Mouse (Mus musculus) embryonic fibroblast, embryonic 13.5 days (primary cell): ENCODE results near the gene Gm6993. TPM values are rescaled to one million over a fixed set of nuclear protein-coding genes. Genes with fewer than 3 reads are reported as not detected.

Source experiments
- H3K27ac ChIP-seq: 2 replicates; pipeline ENCODE4 v1.5.1; 2012; ENCODE audit warnings: low read length, control low read depth, inconsistent platforms; ENCODE audit not compliant: insufficient read depth
- H3K4me1 ChIP-seq: 2 replicates; pipeline ENCODE4 v1.6.1; 2011; ENCODE audit warnings: low read length; ENCODE audit not compliant: control insufficient read depth, insufficient read depth
- H3K4me3 ChIP-seq: 2 replicates; pipeline ENCODE4 v1.5.1; 2011; ENCODE audit warnings: mild to moderate bottlenecking, control low read depth, low read length; ENCODE audit not compliant: insufficient read depth
- CTCF ChIP-seq: IDR thresholded peaks from 2 replicates; pipeline ENCODE4 v1.5.1; 2011; ENCODE audit warnings: mild to moderate bottlenecking, control low read depth, low read length, moderate library complexity, borderline replicate concordance; ENCODE audit not compliant: insufficient read depth
- POLR2A ChIP-seq: IDR thresholded peaks from 2 replicates; pipeline ENCODE4 v1.6.1; 2011; ENCODE audit warnings: low read depth, mild to moderate bottlenecking, control low read depth, low read length, moderate library complexity
- polyA plus RNA-seq: library from polyadenylated mRNA; stranded (reverse); fragments of >200 nt; gene quantifications from 2 replicates; pipeline ENCODE4 v1.2.4, GENCODE M21; 2011; ENCODE audit warnings: low read depth; ENCODE audit not compliant: missing spikeins, insufficient read length

The Gm6993 gene
- polyA plus RNA-seq, 1 experiment = not detected

DNA sequence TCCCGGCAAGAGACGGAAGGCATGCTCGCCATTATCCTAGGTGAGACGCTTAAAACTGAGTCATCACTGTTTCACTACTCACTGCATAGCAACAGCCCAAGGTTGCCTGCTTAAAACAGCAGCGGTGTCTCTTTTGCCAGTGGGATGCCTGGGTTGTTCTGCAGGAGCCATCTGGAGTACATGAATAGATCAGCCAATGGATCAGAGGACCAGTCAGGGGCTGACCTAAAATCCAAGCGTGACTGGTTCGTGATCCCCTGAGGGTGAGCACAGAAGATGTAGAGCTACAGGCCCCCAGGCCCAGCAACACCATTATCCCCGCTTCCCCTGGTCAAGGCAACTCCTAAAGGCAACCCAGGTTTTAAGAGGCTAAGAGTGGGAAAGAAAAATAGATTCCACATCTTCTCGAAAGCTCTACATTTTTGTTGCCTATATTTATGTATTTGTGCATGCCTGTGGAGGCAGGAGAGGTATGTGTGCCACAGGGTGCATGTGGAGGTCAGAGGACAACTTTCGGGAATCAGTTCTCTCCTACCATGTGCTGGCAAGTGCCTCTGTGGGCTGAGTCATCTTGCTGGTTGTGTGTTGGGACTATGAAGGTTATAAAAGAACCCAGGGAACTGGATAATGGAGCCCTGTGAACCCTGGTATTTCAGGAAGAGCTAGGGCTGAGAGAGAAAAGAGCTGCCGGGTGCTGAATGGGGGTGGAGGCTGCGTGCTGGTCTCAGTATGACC, 3.5 kb upstream of the Gm6993 start:
- TF ChIP-seq CTCF (no peak), POLR2A (no peak)
- H3K4me1 ChIP-seq = 0 out of 2 replicates have a peak, but pooled peaks cover 3% of the 10 kb centered on the region
- H3K4me3 ChIP-seq = no peak overlapping the region
- H3K27ac ChIP-seq = peak overlapping the region; percentile 27; the same call in 1 of the 2 replicates

DNA sequence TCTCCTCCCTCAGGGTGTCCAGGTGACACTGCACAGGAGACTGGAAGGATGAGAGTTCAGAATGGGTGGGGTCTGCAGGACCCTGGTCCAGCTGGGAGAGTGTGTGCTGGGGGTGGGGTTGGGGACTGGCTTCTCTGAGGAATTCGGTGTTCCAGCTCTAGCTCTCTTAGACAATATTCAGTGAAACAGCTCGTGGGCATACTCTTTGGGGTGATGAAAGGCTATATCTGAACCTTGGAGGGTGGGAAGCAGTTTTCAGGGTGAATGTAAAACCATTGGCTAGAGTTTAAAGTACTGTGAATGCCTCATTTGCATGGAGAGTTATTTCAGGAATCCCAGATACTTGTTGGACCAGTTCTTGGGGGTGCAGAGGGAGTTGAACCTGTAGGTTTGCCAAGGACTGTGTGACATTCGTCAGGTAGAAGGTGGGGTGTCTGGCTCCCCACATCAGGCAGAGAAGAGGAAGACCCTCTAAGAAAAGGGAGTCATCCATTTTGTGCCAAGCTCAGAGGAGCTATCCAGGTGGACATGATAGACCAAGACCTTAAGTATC, 1.5 kb upstream of the Gm6993 start:
- Histone ChIP-seq H3K4me1 (0 out of 2 replicates have a peak, but pooled peaks cover 3% of the 10 kb centered on the region), H3K27ac (no peak overlapping the region), H3K4me3 (no peak overlapping the region)
- TF ChIP-seq POLR2A (no peak), CTCF (no peak)

DNA sequence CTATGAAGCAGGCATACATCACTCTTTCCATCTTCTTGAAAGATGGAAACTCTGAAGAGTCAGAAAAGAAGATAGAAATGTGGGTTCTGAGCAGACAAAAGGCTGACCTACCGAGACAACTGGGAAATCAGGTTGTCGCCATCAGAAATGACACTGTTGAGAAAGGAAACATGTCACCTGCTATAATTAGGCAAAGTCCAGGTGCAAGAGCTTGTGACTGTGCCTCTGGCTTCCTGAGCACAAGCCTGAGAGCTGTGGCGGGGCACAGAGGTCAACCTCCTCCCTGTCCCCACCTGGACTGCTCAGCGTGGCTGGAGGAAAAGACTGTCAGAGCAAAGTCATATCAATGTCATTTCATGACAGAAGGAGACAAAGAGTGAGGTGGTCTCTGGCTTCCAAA, 772 bp upstream of the Gm6993 start:
- H3K4me1 ChIP-seq = 0 out of 2 replicates have a peak, but pooled peaks cover 3% of the 10 kb centered on the region
- no peak overlapping the region for H3K4me3 ChIP-seq
- no peak for TF ChIP-seq POLR2A
- no peak for TF ChIP-seq CTCF
- H3K27ac ChIP-seq = no peak overlapping the region

DNA sequence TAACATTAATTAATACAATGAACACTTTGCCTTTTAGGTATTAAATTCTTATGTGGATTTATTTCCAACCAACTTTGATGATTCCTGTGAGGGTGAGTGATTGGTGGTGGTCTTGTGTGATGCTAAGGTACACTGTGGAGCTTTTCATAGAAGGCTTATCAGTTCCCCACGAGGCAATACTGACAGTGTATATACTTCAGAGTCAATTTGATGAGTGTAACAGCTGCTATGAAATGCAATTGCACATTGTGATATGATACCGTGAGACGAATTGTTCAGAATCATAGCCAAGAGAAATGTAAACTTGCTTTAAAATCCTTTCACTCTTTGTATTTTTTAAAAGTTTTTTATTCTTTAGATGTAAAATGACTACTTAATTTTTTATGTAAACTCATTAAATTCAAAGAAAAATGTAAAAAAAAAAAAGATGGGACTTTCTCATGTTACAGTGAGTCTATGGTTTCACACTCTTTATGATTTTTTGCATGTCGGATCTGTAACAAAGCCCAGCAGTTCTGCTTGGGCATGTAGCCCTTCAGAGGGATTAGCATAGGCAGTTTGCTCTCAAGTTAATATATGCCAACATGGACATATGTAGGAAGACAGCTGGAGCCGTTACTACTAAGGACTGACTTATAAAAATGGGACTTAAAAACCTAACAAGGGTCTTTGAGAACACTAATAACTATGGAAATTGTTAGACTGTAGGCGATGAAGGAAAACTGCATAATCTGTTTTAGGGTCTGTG, 1.2 kb downstream of the Gm6993 start:
- H3K27ac ChIP-seq = no peak overlapping the region
- H3K4me3 ChIP-seq = no peak overlapping the region
- no peak for TF ChIP-seq CTCF
- no peak for TF ChIP-seq POLR2A
- 0 out of 2 replicates have a peak, but pooled peaks cover 3% of the 10 kb centered on the region for H3K4me1 ChIP-seq

DNA sequence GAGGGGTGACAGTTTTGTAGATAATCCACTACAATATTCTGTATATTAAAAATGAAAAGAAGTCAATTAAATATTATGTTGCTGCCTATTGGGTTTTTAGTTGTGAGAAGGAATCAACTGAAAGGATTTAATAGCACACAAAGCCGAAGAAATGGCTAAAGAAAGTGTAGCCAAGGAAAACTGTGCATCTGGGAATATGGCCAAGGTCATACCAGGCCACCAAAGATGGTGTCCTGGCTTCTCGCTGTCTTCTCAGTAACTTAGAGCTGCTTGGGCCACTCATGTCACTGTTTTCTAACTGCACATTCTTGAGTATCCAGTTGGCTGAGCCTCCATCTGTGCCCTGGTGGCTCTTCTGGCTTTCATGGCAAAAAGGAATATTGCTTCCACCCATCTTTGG, 3.4 kb downstream of the Gm6993 start:
- H3K4me3 ChIP-seq = no peak overlapping the region
- TF ChIP-seq CTCF = no peak

DNA sequence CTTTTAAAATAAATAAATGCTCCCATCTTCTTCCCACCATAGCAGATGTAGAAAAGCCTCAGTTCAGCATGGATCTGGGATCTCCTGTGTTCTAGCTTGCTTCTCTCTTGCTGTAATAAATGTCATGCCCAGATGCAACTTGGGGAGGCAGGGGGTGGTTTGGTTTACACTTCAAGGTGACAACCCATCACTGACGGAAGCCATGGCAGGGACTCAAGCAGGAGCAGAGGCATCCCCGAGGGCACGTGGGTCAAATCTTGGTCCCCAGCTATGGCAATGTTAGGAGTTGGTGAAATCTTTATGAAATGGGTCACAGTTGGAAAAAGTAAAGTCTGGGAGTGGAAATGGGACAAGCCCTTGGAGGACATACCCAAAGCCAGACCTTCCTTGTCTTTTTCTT, 4.1 kb downstream of the Gm6993 start:
- TF ChIP-seq POLR2A = no peak
- no peak for TF ChIP-seq CTCF
- no peak overlapping the region for H3K27ac ChIP-seq
- H3K4me3 ChIP-seq = no peak overlapping the region
- H3K4me1 ChIP-seq = no peaks in the 10 kb centered on the region

More for the DNA sequence above, 3.4 kb downstream of the Gm6993 start:
- Histone ChIP-seq H3K4me1 (no peaks in the 10 kb centered on the region), H3K27ac (no peak overlapping the region)

DNA sequence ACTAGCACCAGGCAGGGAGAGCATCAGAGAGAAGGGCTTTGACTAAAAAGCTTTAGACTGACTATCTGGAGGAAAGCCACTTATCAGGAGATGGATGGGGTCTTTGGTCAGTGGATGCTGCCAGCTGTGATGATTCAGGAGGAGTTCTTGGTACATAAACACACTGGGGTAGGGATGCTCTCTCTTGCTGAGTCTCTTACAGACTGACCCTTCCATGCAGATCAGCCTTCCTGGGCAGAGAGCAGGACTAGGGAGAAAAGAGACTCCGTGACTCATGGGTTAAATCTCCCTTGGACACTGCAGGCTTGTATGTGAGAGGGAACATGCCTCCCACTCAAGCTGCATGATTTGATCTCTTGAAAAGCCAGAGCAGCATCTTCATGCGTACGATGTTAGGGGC, 5.6 kb downstream of the Gm6993 start:
- TF ChIP-seq CTCF = no peak
- no peak for TF ChIP-seq POLR2A
- Histone ChIP-seq H3K27ac (no peak overlapping the region), H3K4me1 (no peaks in the 10 kb centered on the region), H3K4me3 (no peak overlapping the region)

DNA sequence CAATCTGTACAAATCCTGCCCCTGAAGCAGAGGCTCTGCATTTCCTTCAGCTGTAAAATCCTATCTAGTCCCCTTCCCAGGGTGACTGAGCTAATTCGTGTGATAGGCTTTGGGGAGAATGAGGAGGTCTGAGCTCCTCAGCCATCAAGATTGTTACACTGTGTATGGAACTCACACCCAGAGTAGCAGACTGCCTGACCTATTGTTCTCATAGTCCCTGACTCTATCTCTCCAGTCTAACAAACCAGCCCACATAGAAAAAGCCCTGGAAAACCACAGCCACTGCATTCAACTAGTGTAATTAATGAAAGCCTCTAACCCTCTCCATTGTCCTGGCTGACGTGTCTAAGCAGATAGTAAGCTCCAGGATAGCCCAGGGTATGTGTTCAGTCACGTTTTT, 6.0 kb downstream of the Gm6993 start:
- H3K4me3 ChIP-seq = no peak overlapping the region
- no peak for TF ChIP-seq CTCF
- no peak for TF ChIP-seq POLR2A
- H3K27ac ChIP-seq = no peak overlapping the region
- no peaks in the 10 kb centered on the region for H3K4me1 ChIP-seq

DNA sequence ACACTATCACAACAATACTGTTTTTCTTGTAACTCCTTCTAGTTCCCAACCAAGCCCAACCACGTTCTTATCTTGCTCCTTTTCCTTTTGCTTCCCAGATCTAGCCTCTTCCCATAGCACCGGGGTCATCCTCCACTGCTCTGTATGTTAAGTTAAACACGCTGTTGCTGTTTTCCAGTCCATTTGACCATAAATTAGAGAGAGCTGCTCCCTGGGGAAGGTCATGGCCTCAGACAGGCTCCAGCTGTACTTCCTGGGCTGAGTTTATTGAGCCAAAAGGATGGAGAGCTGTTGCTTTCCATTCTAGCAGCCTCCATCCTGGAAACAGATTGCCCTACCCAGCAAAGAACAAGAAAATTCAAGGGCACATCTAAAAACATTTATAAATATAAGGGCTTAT, 7.6 kb downstream of the Gm6993 start:
- H3K4me3 ChIP-seq = no peak overlapping the region
- TF ChIP-seq POLR2A = no peak
- TF ChIP-seq CTCF = no peak
- H3K27ac ChIP-seq = no peak overlapping the region
- H3K4me1 ChIP-seq = no peaks in the 10 kb centered on the region

DNA sequence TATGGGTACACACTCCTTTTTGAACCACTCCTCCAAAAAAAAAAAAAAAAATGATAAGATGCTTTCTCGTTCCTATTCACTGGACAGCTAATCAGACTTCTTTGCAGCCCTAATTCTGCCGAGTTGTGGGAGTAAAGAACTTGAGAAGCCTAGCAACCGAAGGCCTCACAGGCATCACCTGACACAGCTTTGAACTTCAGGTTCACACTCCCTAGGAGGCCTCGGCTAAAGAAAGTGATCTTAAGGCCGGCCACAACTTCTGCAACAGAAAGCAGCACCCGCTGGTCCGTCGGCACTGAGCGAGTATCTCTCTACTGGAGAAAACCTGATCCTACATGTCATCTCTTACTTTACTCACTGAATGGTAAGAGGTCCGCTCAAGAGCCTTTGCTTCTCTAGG, 8.1 kb downstream of the Gm6993 start:
- TF ChIP-seq POLR2A = no peak
- no peak for TF ChIP-seq CTCF
- H3K27ac ChIP-seq = no peak overlapping the region
- H3K4me3 ChIP-seq = no peak overlapping the region
- no peaks in the 10 kb centered on the region for H3K4me1 ChIP-seq
